Mouse (Mus musculus) NIH3T3 (cell line): ENCODE data around the gene Wdr48.

ENCODE experiments used
- DNase-seq: peaks from one replicate; pipeline ENCODE4 v3.0.0-alpha.2; 2012; ENCODE audit warnings: low read depth

Wdr48 gene

DNA sequence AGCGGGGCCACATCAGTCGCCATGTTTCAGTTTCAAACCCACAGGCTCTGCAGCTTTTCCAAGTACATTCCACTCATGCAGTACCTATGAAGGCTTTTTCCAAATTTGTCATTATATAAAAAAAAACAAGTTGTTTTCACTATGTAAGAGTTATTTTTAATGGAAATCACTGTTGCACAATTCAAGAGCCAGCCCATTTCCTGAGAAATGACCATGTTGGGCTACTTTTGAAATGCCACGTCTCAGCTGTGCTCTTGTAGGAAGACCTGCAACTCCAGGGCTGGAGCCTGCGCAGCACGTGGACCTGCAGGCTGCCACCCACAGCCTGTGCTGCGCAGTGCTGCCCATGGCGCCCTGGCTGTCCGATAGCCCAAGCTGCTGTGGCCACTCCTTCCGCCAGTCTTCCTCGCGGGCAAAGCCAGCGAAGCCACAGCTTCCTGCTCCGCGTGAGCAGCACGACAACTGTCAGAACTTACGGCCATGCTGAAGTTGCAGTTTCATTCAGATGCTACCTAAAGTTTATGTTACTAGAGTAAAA, 30.5 kb downstream of the Wdr48 start:
- DNase-seq: peak; percentile 9

DNA sequence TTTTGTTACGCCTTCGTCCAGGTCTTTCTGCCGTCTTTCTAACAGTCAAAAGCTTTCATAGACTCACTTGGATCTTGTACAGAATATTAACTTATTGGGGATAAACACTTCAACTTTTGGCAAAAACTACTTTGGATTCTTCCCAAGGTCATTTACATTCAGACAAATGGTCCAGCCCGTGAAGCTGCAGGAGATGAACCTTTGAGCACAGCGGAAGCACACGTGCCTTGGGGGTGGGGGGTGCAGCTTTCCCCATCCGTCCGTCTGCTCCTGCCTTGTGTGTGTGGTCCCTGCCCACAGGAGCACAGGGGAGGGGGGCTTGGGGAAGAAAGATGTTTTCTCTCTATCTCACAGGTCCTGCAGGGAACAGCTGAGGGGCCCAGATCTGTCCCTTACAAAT, 31.1 kb downstream of the Wdr48 start:
- DNase-seq: no peak

DNA sequence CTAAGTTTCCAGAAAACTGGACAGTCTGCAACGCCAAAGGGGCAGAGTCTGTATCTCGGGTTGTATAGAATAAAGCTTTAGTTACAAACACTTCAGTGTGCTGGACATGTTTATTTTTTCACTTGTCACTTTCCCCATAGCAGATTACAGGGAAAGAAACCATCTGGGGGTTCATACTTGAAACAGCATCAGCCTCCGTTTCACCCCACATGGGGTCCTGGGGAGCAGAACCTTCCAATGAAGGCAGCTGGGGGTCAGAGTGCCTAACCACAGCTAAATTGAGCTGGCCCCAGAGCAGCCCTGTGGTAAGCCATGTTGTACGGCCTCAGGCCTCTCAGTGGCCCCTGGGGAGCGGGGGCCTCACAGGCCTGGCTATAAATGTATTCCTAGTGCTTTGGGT, 31.8 kb downstream of the Wdr48 start:
- DNase-seq: peak; percentile 45

DNA sequence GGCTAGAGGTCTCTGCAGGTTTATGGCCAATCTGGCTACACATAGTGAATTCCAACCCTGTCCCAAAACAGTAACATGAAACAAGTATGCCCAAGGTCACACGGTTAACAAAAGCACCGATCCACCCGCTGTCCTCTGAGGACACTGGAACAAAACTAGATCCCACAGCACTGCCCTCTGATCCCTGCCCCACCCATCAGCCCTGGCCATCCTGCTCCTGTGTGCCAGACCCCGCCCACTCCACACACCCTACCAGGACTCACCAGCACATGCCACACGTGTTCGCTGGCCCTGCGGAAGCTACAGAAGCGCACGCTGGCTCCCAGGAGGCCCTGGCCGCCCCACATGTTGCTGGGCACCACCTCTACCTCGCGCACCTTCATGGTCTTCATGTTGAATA, 37.7 kb downstream of the Wdr48 start:
- DNase-seq: no peak

DNA sequence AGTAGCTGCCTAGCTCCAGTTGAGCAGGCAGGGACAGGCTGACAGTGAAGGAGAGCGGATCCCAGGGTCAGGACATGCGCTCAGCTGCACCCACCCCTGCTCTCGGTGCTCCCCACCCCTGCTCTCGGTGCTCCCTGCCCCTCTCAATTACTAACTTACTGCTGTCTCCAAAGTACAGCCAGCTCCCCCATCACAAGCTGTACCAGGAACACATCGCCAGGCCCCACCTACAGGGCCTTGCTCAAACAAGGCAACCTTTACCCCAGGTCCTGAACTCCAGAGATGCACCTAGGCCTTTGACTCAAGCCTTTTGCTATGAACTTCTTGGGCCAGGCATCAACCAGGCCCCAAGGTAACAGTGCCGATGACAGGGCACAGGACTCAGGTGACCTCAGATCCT, 39.0 kb downstream of the Wdr48 start:
- no peak for DNase-seq

DNA sequence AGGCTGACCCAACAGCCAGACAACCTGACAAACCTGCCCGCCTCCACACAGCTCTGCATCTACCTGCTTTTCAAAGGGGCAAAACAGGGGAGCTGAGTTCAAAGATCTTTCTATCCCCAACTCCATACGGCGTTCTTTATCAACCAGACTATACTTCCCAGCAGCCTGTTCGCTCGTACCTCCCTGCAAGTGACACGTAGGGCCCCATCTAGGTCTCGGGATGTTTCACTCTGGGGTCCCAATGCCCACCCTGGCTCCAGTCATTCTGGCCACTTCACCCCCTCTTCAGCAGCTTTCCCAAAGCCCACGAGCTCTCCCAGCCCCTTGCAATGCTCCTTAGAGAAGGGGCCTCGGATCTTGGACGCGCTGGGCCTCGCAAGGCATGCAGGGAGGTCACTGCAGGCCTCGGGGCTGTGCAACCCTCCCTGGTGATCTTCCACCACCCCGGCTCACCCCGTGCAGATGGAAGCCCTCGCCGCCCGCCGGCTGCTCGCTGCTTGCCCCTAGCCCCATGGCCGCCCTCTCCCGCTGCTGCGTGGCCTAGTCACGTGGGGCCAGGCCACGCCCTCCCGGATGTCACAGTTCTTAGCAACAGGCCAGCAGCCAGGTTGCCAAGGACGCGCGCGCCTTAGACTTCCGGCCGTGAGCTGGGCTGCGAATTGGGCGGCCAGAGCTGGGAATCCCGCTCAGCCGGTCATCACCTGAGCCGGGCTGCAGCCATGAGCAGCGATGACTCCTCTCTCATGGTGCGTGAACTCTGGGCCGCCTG, 42.5 kb downstream of the Wdr48 start, which contains the start of the genes Gorasp1 and Ttc21a:
Gorasp1 (minus strand) TSS at position 561 of the 769 bp plus-strand sequence.
Ttc21a (plus strand) TSS at position 602 of the 769 bp plus-strand sequence.
- DNase-seq: peak; percentile 97

DNA sequence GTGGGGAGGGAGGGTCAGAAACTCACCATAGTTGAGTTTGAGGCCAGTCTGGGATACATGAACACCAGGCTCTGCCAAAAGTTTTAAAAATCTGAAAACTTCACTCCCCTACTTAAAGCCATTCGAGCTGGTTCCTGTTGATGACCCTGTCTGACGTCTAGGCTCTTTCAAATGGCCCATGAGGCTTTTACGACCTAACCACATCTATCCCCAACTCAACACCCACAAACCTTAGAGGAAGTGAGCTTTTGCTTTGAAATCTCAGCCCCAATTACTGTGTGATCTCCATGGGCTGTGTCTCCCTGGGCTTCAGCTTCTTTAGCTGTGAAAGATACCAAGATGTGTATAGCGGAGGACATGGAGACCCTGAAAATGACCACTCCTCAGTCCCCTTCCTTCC, 43.8 kb downstream of the Wdr48 start:
- no peak for DNase-seq

DNA sequence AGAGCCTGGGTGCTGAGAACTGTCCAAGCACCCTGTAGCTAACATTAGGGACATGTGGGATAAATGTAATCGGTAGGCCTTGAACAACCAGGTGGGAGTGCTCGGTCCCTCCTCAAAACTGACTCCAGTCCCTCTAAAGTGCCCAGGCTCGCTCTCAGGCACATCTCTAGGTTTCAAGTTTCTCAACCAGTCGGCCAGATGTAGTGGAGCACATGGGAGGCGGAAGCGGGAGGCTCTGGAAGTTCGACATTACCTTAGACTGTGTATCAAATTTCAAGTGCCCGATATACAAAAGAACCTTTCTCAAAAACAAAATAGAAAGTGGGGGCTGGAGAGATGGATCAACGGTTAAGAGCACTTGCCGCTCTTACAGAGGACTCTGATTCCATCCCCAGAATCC, 45.0 kb downstream of the Wdr48 start:
- no peak for DNase-seq

DNA sequence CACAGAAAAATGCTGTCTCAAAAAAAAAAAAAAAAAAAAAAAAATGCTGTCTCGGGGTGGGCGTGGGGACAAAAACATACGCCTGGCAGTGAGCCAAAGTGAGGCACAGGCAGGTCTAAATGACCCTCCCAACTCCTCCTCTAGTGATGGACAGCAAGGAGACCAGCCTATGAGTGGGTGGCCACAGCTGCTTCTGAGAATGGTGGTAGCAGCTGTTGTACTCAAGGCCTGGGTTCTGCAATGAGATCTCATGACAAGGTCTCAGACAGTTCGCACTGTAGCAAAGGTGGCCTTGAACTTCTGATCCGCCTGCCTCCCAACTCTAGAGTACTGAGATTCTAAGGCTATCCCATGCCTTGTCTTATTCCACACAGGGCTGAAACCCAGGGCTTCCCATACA, 46.7 kb downstream of the Wdr48 start:
- no peak for DNase-seq

DNA sequence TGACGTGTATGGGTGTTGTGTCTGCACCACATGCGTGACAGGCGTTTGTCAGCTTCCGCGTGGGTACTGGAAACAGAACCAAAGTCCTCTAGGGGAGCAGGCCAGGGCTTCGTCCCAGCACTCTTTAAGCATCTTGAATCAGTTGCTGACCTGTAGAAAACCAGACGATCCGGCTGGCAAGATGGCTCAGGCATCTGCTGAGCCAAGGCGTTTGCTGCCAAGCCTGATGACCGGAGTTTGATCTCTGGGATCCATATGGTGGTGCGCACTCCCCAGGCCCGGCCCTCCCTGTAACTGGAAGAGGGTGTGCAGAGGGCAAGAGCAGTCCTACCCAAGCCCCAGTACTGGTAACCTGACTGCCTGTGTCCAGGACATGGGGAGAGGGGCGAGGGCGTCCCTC, 47.2 kb downstream of the Wdr48 start:
- peak; percentile 36 for DNase-seq

DNA sequence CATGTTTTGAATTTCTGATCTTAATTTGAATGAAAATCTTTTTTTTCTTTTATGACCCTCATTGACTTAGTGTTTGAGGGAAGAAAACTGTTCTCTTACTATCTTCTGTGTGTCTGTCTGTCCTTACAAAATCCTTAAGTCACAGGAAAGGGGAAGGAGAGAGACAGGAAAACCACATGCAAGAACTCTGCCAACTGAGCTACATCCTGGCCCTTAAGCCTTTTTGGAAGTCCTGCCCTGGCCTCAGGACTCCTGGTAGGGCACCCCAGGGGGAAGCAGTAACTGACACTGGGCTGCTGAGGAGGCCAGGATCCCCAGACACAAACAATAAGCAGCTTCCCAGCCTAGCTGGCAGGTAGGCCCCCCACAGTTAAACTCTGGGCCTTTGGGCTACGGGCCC, 48.6 kb downstream of the Wdr48 start:
- DNase-seq: no peak

DNA sequence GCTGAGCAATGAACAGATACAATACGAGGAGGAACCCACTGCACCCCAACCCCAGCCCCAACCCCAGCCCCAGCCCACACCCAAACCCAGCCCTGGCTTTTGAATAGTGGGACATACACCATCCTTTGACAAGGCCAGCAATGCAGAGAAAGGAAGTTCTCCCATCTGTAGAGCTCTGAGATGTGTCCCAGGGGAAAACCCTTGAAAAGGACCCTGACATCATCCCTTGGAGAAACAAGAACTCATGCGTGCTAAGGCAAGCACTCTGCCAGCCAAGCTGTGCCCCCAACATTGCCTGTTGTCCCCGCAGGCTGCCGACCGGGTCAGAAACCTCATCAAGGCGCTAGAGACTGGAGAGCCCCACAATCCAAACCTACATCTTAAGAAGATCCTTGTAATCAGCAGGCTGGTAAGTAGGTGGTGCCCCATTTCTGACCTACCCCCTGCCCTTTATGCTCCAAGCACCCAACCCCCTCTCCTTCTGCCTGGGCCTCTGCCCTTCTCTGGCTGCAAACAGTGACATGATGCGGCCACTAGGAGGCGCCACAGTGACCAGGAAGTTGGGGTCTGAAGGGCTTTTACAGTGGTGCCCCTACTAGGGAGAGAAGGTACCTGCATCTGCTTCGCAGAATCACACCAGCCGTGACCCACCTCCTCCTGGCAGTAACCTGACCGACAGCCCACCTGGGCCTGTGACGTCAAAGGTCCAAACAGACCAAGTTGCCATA, 50.7 kb downstream of the Wdr48 start:
- DNase-seq: peak; percentile 42

DNA sequence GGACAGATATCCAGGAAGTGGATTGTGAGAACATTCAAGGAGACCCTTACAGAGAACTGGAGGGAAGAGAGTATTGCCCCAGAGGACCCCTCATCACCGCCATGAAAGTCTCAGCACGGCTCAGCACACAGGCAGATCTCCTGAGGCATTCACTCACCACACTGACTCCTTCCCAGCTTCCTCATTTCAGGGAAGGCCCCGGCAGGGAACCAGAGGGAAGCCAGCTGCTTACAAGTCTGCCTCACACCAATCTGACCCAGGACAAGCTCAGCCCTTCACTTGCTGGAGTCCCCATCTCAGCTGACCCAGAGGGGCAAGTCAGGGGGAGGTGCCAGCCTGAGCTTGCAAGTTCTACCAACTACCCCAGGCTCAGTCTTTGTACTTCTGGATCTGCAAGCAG, 54.1 kb downstream of the Wdr48 start:
- DNase-seq: no peak

DNA sequence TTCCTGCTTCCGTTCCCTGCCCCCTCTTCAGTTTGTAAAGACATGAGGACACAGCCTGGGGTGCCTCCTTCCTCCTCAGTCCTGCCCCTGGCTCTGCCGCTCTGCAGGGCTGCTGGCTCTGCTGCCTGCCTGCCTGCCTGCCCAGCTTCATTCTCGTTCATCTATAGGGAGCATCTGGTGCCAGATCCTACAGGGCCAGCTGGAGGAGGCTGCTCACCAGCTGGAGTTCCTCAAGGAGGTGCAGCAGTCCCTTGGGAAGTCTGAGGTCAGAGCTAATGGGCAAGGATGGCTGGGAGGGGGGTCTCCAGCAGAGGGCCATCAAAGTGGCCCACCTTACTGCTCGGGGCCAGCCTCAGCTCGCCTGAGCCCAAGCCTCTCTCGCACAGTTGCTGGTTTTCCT, 55.8 kb downstream of the Wdr48 start:
- no peak for DNase-seq

DNA sequence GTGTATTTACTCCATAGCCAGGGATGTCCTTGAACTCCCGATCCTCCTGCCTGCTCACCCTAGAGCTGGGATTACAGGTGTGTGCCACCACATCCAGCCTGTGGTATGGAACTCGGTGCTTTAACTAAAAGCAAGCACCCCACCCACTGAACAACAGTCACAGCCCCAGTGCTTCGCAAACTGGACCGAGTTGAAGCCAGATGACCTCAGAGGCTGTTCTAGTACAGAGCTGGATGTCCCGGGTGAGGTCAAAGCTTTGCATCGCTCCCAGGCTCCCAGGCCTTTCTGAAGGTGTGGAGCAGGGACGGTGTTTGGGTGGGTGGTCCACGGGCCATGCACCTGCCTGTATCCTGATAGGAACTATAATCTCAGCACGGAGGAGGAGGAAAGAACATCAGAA, 56.7 kb downstream of the Wdr48 start:
- DNase-seq: no peak

DNA sequence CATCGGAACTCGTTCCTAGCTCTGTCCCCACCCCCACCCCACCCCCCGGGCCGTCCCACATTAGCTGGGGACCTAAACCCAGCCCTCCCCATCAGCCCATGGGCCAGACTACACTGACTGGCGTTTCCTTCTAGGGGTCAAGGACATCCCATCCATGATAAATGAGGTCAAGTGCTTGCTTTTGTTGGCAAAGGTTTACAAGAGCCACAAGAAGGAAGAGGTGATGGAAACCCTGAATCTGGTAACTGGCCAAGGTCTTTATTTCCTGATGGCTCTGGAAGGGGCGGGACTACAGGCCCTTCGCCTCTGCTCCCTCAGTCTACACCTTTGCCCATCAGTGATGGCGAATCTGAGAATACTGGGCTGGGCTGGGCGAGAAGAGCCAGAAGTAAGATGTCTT, 64.2 kb downstream of the Wdr48 start:
- no peak for DNase-seq

DNA sequence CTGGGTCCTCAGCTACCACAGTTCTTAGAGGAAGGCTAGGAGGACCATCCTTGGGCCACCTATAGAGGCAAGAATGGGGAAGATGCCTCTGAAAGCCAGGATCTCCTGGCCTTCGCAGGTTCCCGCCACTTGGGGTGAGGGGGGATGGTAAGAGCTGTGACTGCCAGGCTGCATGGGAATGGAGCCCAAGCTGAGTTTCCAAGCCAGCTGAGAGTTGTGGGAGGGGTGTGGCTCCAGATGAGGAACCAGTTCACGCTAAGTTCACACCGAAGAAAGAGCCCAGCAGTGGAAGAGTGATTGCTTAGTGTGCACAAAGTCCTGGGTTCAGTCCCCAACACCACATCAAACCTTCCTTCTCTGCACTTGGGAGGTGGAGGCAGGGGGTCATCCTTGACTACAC, 67.5 kb downstream of the Wdr48 start:
- DNase-seq: peak; percentile 55

DNA sequence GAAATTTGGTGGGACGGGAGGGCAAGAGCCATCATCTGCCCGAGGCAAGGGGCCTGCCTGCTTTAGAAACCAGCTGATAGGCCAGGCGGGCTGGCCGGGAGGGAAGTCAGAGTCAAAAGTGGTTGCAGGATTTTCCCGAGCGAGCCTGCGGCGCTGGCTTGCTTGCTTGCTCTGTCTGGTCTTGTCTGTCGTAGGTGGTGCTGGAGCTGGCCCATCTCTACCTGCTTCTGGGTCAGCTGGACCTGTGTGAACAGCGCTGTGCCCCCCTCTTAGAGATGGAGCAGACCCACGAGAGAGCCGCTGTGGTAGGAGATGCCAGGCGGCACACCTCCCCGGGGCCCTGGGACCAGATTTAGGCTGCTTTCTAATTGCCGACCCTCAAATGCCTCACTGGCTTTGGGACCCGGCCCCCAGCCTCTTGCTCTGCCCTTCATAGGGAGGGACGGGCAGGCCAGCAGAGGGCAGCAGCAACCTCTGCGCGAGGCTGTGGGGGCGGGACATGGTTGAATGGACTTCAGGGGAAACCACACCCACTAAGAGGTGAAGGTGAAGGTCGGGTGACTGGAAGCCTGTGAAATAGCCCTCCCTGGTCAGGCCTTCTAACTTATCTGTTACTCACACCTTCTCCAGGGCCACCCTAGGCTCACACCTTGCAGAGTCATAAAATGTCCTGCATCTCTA, 68.4 kb downstream of the Wdr48 start:
- DNase-seq: peak; percentile 64

DNA sequence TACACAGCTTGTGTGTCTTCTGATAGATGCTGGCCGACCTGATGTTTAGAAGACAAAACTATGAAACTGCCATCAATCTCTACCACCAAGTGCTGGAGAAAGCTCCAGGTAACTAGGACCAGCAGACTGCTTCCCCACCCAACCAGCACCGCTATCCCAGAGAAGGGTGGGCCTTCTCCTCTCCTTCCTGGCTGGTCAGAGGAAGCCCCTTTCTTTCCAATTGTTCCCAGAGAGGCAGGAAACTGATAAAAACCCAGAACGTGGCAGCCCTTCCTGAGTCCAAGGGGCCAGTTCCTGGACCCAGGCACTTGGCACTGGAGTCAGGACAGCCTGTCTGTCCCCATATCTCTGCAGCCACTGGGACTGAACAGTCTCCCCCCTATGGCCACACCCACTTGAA, 69.5 kb downstream of the Wdr48 start:
- no peak for DNase-seq

DNA sequence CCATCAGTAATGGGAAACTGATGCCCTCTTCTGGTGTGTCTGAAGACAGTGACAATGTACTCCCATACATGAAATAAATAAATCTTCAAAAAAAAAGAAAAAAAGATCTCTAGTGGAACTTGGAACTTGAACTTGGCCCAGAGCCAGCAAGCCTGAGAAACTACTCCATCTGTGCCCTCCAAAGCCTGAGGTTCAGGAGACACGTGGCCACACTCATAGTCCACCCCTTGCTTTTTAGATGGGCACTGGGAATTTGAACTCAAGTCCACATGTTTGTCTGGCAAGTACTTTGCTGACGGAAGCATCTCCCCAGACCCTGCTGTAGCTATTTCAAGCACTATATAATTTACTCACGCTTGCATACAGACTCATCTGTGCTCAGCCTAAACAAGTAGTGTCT, 70.5 kb downstream of the Wdr48 start:
- DNase-seq: no peak

DNA sequence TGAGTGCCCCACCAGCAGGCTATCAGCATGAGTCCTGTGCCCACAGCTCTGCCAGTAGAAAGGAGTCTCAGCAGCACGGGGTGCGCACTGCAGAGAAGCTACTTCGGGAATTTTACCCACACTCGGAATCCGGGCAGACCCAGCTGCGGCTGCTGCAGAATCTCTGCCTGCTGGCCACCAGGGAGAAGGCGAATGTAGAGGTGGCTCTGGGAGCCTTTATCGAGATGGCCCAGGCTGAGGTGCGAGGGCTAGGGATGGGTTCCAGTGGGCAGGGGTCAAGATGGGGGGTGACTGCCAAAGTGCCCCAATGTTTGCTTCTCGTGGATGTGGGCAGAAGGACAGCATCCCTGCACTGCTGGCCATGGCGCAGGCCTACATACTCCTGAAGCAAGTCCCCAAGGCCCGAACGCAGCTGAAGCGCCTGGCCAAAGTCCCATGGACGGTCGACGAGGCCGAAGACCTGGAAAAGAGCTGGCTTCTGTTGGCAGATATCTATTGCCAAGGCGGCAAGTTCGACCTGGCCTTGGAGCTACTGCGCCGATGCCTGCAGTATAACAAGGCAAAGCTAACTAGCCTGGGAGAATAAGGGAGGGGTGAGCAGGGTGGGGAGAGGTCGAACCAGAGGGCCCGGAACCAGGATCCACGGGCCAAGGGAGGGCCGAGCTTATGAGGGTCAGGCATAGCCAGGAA, 71.7 kb downstream of the Wdr48 start:
- DNase-seq: no peak

DNA sequence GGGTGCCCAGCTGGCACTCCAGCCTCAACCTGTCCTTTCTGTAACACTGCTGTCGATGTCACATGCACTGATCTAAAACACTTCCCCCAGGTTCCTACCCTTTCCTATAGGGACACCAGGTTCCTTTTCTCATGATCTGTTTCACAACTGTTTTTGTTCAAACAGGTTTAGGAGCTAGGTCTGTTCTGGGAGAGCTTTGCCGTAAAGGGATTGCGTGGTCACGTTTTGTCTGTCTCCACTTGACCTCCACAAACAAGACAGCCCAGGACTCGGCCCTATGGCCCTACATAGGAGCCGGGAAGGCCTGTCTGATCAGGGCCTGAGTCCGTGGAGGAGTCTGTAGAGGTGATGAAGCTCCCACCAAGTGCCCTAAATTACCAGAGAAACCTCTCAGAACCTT, 75.1 kb downstream of the Wdr48 start:
- DNase-seq: no peak
